Mouse (Mus musculus) adrenal gland, adult 8-10 months (tissue): ENCODE results near the gene Pdss2. TPM values are rescaled to one million over a fixed set of nuclear protein-coding genes. Genes with fewer than 3 reads are reported as not detected.
"Not testable (repeated sequence)": the region's sequence is repeated elsewhere in the genome, so short reads cannot be mapped to it uniquely, and the experiment has no call there.

Experiments
- DNase-seq: peaks from one replicate; pipeline ENCODE4 v3.0.0; 2022
- total RNA-seq, 4 experiments: library from RNA; stranded (reverse); gene quantifications; 2 replicates each; pipeline ENCODE4 v1.2.4; 2022

Gene Pdss2
- total RNA-seq, 4 experiments from 2014 or later: 18.7 to 24.0 (median 22.1) TPM

- DNase-seq: no peak
Measured at GRCm38 (mm10) chr10:43244262-43244806, 23.0 kb downstream of the Pdss2 start.

- no peak for DNase-seq
Measured at GRCm38 (mm10) chr10:43245461-43246200, 24.3 kb downstream of the Pdss2 start.

GRCm38 (mm10) chr10:43247994-43248393 lies 26.7 kb downstream of the Pdss2 start:
- no peak for DNase-seq

GRCm38 (mm10) chr10:43252324-43252723 lies 31.0 kb downstream of the Pdss2 start:
- DNase-seq: no peak

GRCm38 (mm10) chr10:43256965-43257364 lies 35.7 kb downstream of the Pdss2 start:
- DNase-seq: not testable (repeated sequence)

GRCm38 (mm10) chr10:43257500-43257899 lies 36.2 kb downstream of the Pdss2 start:
- DNase-seq: not testable (repeated sequence)

- DNase-seq: no peak
Measured at GRCm38 (mm10) chr10:43271318-43271717, 50.0 kb downstream of the Pdss2 start.

- DNase-seq: no peak
Measured at GRCm38 (mm10) chr10:43272381-43272780, 51.1 kb downstream of the Pdss2 start.

GRCm38 (mm10) chr10:43273057-43273456 lies 51.8 kb downstream of the Pdss2 start:
- no peak for DNase-seq

- no peak for DNase-seq
Measured at GRCm38 (mm10) chr10:43275446-43275845, 54.2 kb downstream of the Pdss2 start.

GRCm38 (mm10) chr10:43276116-43276659 lies 54.9 kb downstream of the Pdss2 start:
- no peak for DNase-seq

GRCm38 (mm10) chr10:43277266-43278145 lies 56.2 kb downstream of the Pdss2 start:
- DNase-seq: no peak

- DNase-seq: no peak
Measured at GRCm38 (mm10) chr10:43279637-43280288, 58.5 kb downstream of the Pdss2 start.

GRCm38 (mm10) chr10:43285541-43285940 lies 64.3 kb downstream of the Pdss2 start:
- DNase-seq: no peak

- DNase-seq: no peak
Measured at GRCm38 (mm10) chr10:43290638-43291230, 69.4 kb downstream of the Pdss2 start.

- DNase-seq: no peak
Measured at GRCm38 (mm10) chr10:43291333-43291736, 70.0 kb downstream of the Pdss2 start.

GRCm38 (mm10) chr10:43292454-43292853 lies 71.2 kb downstream of the Pdss2 start:
- DNase-seq: no peak

- DNase-seq: no peak
Measured at GRCm38 (mm10) chr10:43294331-43294730, 73.0 kb downstream of the Pdss2 start.

- no peak for DNase-seq
Measured at GRCm38 (mm10) chr10:43308105-43308810, 87.0 kb downstream of the Pdss2 start.

- DNase-seq: peak; percentile 58
Measured at GRCm38 (mm10) chr10:43310781-43311392, 89.6 kb downstream of the Pdss2 start.

GRCm38 (mm10) chr10:43312211-43312610 lies 90.9 kb downstream of the Pdss2 start:
- DNase-seq: no peak
